Mouse (Mus musculus) liver (tissue): ENCODE measurements around the gene Mrps2.
"Not testable (repeated sequence)": the region's sequence is repeated elsewhere in the genome, so short reads cannot be mapped to it uniquely, and the experiment has no call there.

Experiments used
- DNase-seq: peaks from one replicate; pipeline ENCODE4 v3.0.0-alpha.2; 2020; ENCODE audit warnings: mixed read lengths

Mrps2 gene

GRCm38 (mm10) chr2:28477993-28478392 lies 10.1 kb downstream of the Mrps2 start:
- DNase-seq: not testable (repeated sequence)

GRCm38 (mm10) chr2:28479208-28480204 lies 11.6 kb downstream of the Mrps2 start:
- no peak for DNase-seq

GRCm38 (mm10) chr2:28483861-28484260 lies 16.0 kb downstream of the Mrps2 start:
- DNase-seq: no peak

- no peak for DNase-seq
Measured at GRCm38 (mm10) chr2:28494521-28494920, 26.7 kb downstream of the Mrps2 start.

GRCm38 (mm10) chr2:28495207-28495756 lies 27.4 kb downstream of the Mrps2 start:
- DNase-seq: no peak

GRCm38 (mm10) chr2:28495801-28496595 lies 28.1 kb downstream of the Mrps2 start:
- DNase-seq: no peak

GRCm38 (mm10) chr2:28496671-28497070 lies 28.8 kb downstream of the Mrps2 start, which contains the start of gene Gbgt1:
Gene Gbgt1, plus strand, starts transcription at chr2:28496891.
- DNase-seq: no peak

- no peak for DNase-seq
Measured at GRCm38 (mm10) chr2:28497561-28497960, 29.7 kb downstream of the Mrps2 start.

- DNase-seq: no peak
Measured at GRCm38 (mm10) chr2:28498431-28498830, 30.6 kb downstream of the Mrps2 start.

- DNase-seq: no peak
Measured at GRCm38 (mm10) chr2:28502987-28503386, 35.1 kb downstream of the Mrps2 start.

GRCm38 (mm10) chr2:28504676-28505075 lies 36.8 kb downstream of the Mrps2 start:
- no peak for DNase-seq

- no peak for DNase-seq
Measured at GRCm38 (mm10) chr2:28505795-28506194, 37.9 kb downstream of the Mrps2 start, which contains the start of gene Gm10134. Gene Gm10134, plus strand, starts transcription at chr2:28506095.

- no peak for DNase-seq
Measured at GRCm38 (mm10) chr2:28506291-28506690, 38.4 kb downstream of the Mrps2 start.

- not testable (repeated sequence) for DNase-seq
Measured at GRCm38 (mm10) chr2:28511600-28511999, 43.7 kb downstream of the Mrps2 start.

GRCm38 (mm10) chr2:28512798-28513401 lies 45.0 kb downstream of the Mrps2 start, which contains the start of gene Ralgds:
Gene Ralgds, plus strand, starts transcription at chr2:28513125.
- peak; percentile 62 for DNase-seq

- no peak for DNase-seq
Measured at GRCm38 (mm10) chr2:28513431-28514370, 45.8 kb downstream of the Mrps2 start.

- peak; percentile 77 for DNase-seq
Measured at GRCm38 (mm10) chr2:28514489-28514888, 46.6 kb downstream of the Mrps2 start.

- peak; percentile 78 for DNase-seq
Measured at GRCm38 (mm10) chr2:28517206-28517909, 49.5 kb downstream of the Mrps2 start.

- no peak for DNase-seq
Measured at GRCm38 (mm10) chr2:28518231-28518630, 50.4 kb downstream of the Mrps2 start.

- no peak for DNase-seq
Measured at GRCm38 (mm10) chr2:28520581-28520980, 52.7 kb downstream of the Mrps2 start.
